Mouse (Mus musculus) large intestine, adult 2 months (tissue): ENCODE measurements around the gene Arhgap18. TPM values are rescaled to one million over a fixed set of nuclear protein-coding genes. Genes with fewer than 3 reads are reported as not detected.

ENCODE experiments used
- DNase-seq: peaks from one replicate; pipeline ENCODE4 v3.0.0-alpha.2; 2012; ENCODE audit warnings: low read depth, low spot score
- WGBS: fragments of 180-500 bp; shearing (Covaris S2); methylation state at CpG from one replicate; pipeline ENCODE4 v1.1.7; 2018; 5-methylcytosine and 5-hydroxymethylcytosine counted together
- polyA plus RNA-seq: library from polyadenylated mRNA; depleted of rRNA; stranded (reverse); fragments of >200 nt; gene quantifications from 2 replicates; pipeline ENCODE4 v1.2.3, GENCODE M21; 2012

Arhgap18 gene
- polyA plus RNA-seq, 1 experiment, result 3.7 TPM

GRCm38 (mm10) chr10:26825246-26825889 is 72.1 kb downstream of the Arhgap18 start:
- 85% methylated on average over 8 of the region's 8 CpGs for WGBS
- DNase-seq, result no peak

- 74% methylated on average over 5 of the region's 5 CpGs for whole genome bisulfite sequencing
- no peak for DNase-seq
These were observed 74.1 kb downstream of the Arhgap18 start for GRCm38 (mm10) chr10:26827315-26827714.

- peak; percentile 63 for DNase-seq
- WGBS, result 20% methylated on average over 9 of the region's 9 CpGs
These were observed 75.4 kb downstream of the Arhgap18 start for GRCm38 (mm10) chr10:26828412-26829137.

GRCm38 (mm10) chr10:26832068-26832467 is 78.8 kb downstream of the Arhgap18 start:
- 95% methylated on average over 3 of the region's 3 CpGs for WGBS
- DNase-seq, result no peak

- 87% methylated on average over 3 of the region's 3 CpGs for WGBS
- DNase-seq, result no peak
These were observed 79.5 kb downstream of the Arhgap18 start for GRCm38 (mm10) chr10:26832669-26833249.

- no peak for DNase-seq
- WGBS, result 38% methylated on average over 3 of the region's 3 CpGs
These were observed 80.2 kb downstream of the Arhgap18 start for GRCm38 (mm10) chr10:26833393-26833792.

GRCm38 (mm10) chr10:26849311-26849710 is 96.1 kb downstream of the Arhgap18 start:
- WGBS, result 39% methylated on average over 4 of the region's 4 CpGs
- DNase-seq, result no peak

- WGBS, result 17% methylated on average over 6 of the region's 6 CpGs
- peak; percentile 19 for DNase-seq
These were observed 96.6 kb downstream of the Arhgap18 start for GRCm38 (mm10) chr10:26849854-26850253.

GRCm38 (mm10) chr10:26854556-26855100 is 101.4 kb downstream of the Arhgap18 start:
- no peak for DNase-seq
- 66% methylated on average over 5 of the region's 5 CpGs for WGBS

- no peak for DNase-seq
- 72% methylated on average over 8 of the region's 8 CpGs for WGBS
These were observed 102.8 kb downstream of the Arhgap18 start for GRCm38 (mm10) chr10:26855851-26856535.

GRCm38 (mm10) chr10:26857583-26857982 is 104.4 kb downstream of the Arhgap18 start:
- 79% methylated on average over 4 of the region's 4 CpGs for WGBS
- no peak for DNase-seq

GRCm38 (mm10) chr10:26858537-26858936 is 105.3 kb downstream of the Arhgap18 start:
- 84% methylated on average over 4 of the region's 4 CpGs for WGBS
- DNase-seq, result no peak

- DNase-seq, result no peak
These were observed 108.0 kb downstream of the Arhgap18 start for GRCm38 (mm10) chr10:26861231-26861630.

- WGBS, result 87% methylated on average over 4 of the region's 4 CpGs
- DNase-seq, result no peak
These were observed 109.0 kb downstream of the Arhgap18 start for GRCm38 (mm10) chr10:26862207-26862606.

GRCm38 (mm10) chr10:26863982-26864381 is 110.8 kb downstream of the Arhgap18 start:
- 96% methylated on average over 1 of the region's 1 CpGs for WGBS

GRCm38 (mm10) chr10:26870802-26871201 is 117.6 kb downstream of the Arhgap18 start:
- 60% methylated on average over 2 of the region's 2 CpGs for WGBS
- DNase-seq, result no peak

More at GRCm38 (mm10) chr10:26863982-26864381, 110.8 kb downstream of the Arhgap18 start:
- DNase-seq, result no peak

GRCm38 (mm10) chr10:26877309-26877708 is 124.1 kb downstream of the Arhgap18 start:
- 91% methylated on average over 11 of the region's 11 CpGs for WGBS
- DNase-seq, result no peak

- no peak for DNase-seq
- 54% methylated on average over 9 of the region's 9 CpGs for WGBS
These were observed 125.8 kb downstream of the Arhgap18 start for GRCm38 (mm10) chr10:26878924-26879600.

- WGBS, result 96% methylated on average over 8 of the region's 8 CpGs
- no peak for DNase-seq
These were observed 131.7 kb downstream of the Arhgap18 start for GRCm38 (mm10) chr10:26884949-26885348.
